Mouse (Mus musculus): ENCODE measurements at regions not wholly inside any gene's neighbourhood (a gene's known extent, or its start where the extent isn't known, plus 50 kb on each side); places are given as distances from the start of the nearest gene placed in this dataset.

- no peak overlapping the region for H3K4me3 ChIP-seq (ENCODE audit: low read depth, low read length)
- H3K9ac ChIP-seq (ENCODE audit: low read depth, poor library complexity, severe bottlenecking), result no peak overlapping the region
- TF ChIP-seq CTCF (IDR thresholded peaks at IDR 0.05; ENCODE audit: low read depth, low read length) (no peak), POLR2A (IDR thresholded peaks at IDR 0.05; ENCODE audit: insufficient read depth, low read length) (no peak), EP300 (IDR thresholded peaks at IDR 0.05; ENCODE audit: insufficient read depth, low read depth, low read length) (no peak)
- H3K27me3 ChIP-seq (ENCODE audit: control insufficient read depth, insufficient read depth, low read length, poor library complexity, severe bottlenecking), result no peaks in the 10 kb centered on the region
- H3K9me3 ChIP-seq (replicated peaks; ENCODE audit: control insufficient read depth, insufficient read depth, low read length, poor library complexity, severe bottlenecking), result no peaks in the 10 kb centered on the region
- H3K36me3 ChIP-seq (ENCODE audit: control insufficient read depth, insufficient read depth, low read length, poor library complexity, severe bottlenecking), result no peaks in the 10 kb centered on the region
- H3K4me1 ChIP-seq (ENCODE audit: control insufficient read depth, insufficient read depth, low read length), result no peaks in the 10 kb centered on the region
- no peak overlapping the region for H3K27ac ChIP-seq (ENCODE audit: insufficient read depth, low read length)
Observed at GRCm38 (mm10) chr17:9841103-9841502, 171.6 kb upstream of the Pabpc6 start.

GRCm38 (mm10) chr17:9839256-9839655, 169.7 kb upstream of the Pabpc6 start:
- Histone ChIP-seq H3K36me3 (ENCODE audit: control insufficient read depth, insufficient read depth, low read length, poor library complexity, severe bottlenecking) (no peaks in the 10 kb centered on the region), H3K27me3 (ENCODE audit: control insufficient read depth, insufficient read depth, low read length, poor library complexity, severe bottlenecking) (no peaks in the 10 kb centered on the region), H3K27ac (ENCODE audit: insufficient read depth, low read length) (no peak overlapping the region), H3K4me1 (ENCODE audit: control insufficient read depth, insufficient read depth, low read length) (no peaks in the 10 kb centered on the region), H3K4me3 (ENCODE audit: low read depth, low read length) (no peak overlapping the region), H3K9me3 (replicated peaks; ENCODE audit: control insufficient read depth, insufficient read depth, low read length, poor library complexity, severe bottlenecking) (no peaks in the 10 kb centered on the region), H3K9ac (ENCODE audit: low read depth, poor library complexity, severe bottlenecking) (no peak overlapping the region)
- TF ChIP-seq CTCF (IDR thresholded peaks at IDR 0.05; ENCODE audit: low read depth, low read length) (no peak), EP300 (IDR thresholded peaks at IDR 0.05; ENCODE audit: insufficient read depth, low read depth, low read length) (no peak)

GRCm38 (mm10) chr17:9836995-9837842, 167.7 kb upstream of the Pabpc6 start:
- no peak for TF ChIP-seq POLR2A (IDR thresholded peaks at IDR 0.05; ENCODE audit: insufficient read depth, low read length)
- no peak for TF ChIP-seq CTCF (IDR thresholded peaks at IDR 0.05; ENCODE audit: low read depth, low read length)
- TF ChIP-seq EP300 (IDR thresholded peaks at IDR 0.05; ENCODE audit: insufficient read depth, low read depth, low read length), result no peak
- Histone ChIP-seq H3K4me3 (ENCODE audit: low read depth, low read length) (no peak overlapping the region), H3K27me3 (ENCODE audit: control insufficient read depth, insufficient read depth, low read length, poor library complexity, severe bottlenecking) (no peaks in the 10 kb centered on the region), H3K9me3 (replicated peaks; ENCODE audit: control insufficient read depth, insufficient read depth, low read length, poor library complexity, severe bottlenecking) (no peaks in the 10 kb centered on the region), H3K9ac (ENCODE audit: low read depth, poor library complexity, severe bottlenecking) (no peak overlapping the region), H3K4me1 (ENCODE audit: control insufficient read depth, insufficient read depth, low read length) (no peaks in the 10 kb centered on the region), H3K36me3 (ENCODE audit: control insufficient read depth, insufficient read depth, low read length, poor library complexity, severe bottlenecking) (no peaks in the 10 kb centered on the region), H3K27ac (ENCODE audit: insufficient read depth, low read length) (no peak overlapping the region)

- Histone ChIP-seq H3K4me3 (ENCODE audit: low read depth, low read length) (no peak overlapping the region), H3K27ac (ENCODE audit: insufficient read depth, low read length) (no peak overlapping the region), H3K4me1 (ENCODE audit: control insufficient read depth, insufficient read depth, low read length) (peaks cover 2% of the 10 kb centered on the region), H3K36me3 (ENCODE audit: control insufficient read depth, insufficient read depth, low read length, poor library complexity, severe bottlenecking) (no peaks in the 10 kb centered on the region), H3K27me3 (ENCODE audit: control insufficient read depth, insufficient read depth, low read length, poor library complexity, severe bottlenecking) (no peaks in the 10 kb centered on the region; the same call in 1 of the 2 replicates), H3K9me3 (replicated peaks; ENCODE audit: control insufficient read depth, insufficient read depth, low read length, poor library complexity, severe bottlenecking) (no peaks in the 10 kb centered on the region), H3K9ac (ENCODE audit: low read depth, poor library complexity, severe bottlenecking) (no peak overlapping the region)
- no peak for TF ChIP-seq EP300 (IDR thresholded peaks at IDR 0.05; ENCODE audit: insufficient read depth, low read depth, low read length)
- TF ChIP-seq POLR2A (IDR thresholded peaks at IDR 0.05; ENCODE audit: insufficient read depth, low read length), result no peak
- no peak for TF ChIP-seq CTCF (IDR thresholded peaks at IDR 0.05; ENCODE audit: low read depth, low read length)
Observed at GRCm38 (mm10) chr17:9829895-9830294, 160.4 kb upstream of the Pabpc6 start.

DNA sequence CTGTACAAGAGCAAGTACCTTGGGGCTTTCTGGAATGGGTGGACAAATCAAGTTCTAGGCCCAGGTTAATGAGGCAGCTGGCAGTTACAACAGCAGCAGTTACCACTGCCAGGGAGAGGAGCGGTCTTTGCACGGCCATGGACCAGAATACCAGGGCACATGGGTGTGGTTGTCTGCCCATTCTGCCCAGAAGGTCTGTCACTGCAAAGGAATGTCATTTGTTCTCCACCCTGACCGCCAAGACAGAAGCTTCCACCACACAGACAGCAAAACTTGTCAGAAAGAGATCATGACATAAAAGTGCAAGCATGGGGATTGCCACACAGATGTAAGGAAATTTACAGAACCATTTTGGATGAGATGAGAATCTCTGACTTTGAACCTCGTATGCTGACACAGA, 151.8 kb upstream of the Pabpc6 start:
- H3K4me1 ChIP-seq (ENCODE audit: control insufficient read depth, insufficient read depth, low read length), result peaks cover 2% of the 10 kb centered on the region
- H3K27me3 ChIP-seq (ENCODE audit: control insufficient read depth, insufficient read depth, low read length, poor library complexity, severe bottlenecking), result no peaks in the 10 kb centered on the region
- H3K27ac ChIP-seq (ENCODE audit: insufficient read depth, low read length), result no peak overlapping the region
- TF ChIP-seq EP300 (IDR thresholded peaks at IDR 0.05; ENCODE audit: insufficient read depth, low read depth, low read length) (no peak), CTCF (IDR thresholded peaks at IDR 0.05; ENCODE audit: low read depth, low read length) (no peak), POLR2A (IDR thresholded peaks at IDR 0.05; ENCODE audit: insufficient read depth, low read length) (no peak)
- H3K36me3 ChIP-seq (ENCODE audit: control insufficient read depth, insufficient read depth, low read length, poor library complexity, severe bottlenecking), result no peaks in the 10 kb centered on the region
- H3K9me3 ChIP-seq (replicated peaks; ENCODE audit: control insufficient read depth, insufficient read depth, low read length, poor library complexity, severe bottlenecking), result peaks cover 2% of the 10 kb centered on the region; the same call in 1 of the 2 replicates
- H3K9ac ChIP-seq (ENCODE audit: low read depth, poor library complexity, severe bottlenecking), result no peak overlapping the region
- no peak overlapping the region for H3K4me3 ChIP-seq (ENCODE audit: low read depth, low read length)

- H3K9me3 ChIP-seq (replicated peaks; ENCODE audit: control insufficient read depth, insufficient read depth, low read length, poor library complexity, severe bottlenecking), result peaks cover 2% of the 10 kb centered on the region; the same call in 1 of the 2 replicates
- no peaks in the 10 kb centered on the region for H3K4me1 ChIP-seq (ENCODE audit: control insufficient read depth, insufficient read depth, low read length)
- no peak overlapping the region for H3K4me3 ChIP-seq (ENCODE audit: low read depth, low read length)
- no peak overlapping the region for H3K27ac ChIP-seq (ENCODE audit: insufficient read depth, low read length)
- H3K36me3 ChIP-seq (ENCODE audit: control insufficient read depth, insufficient read depth, low read length, poor library complexity, severe bottlenecking), result no peaks in the 10 kb centered on the region
- no peak overlapping the region for H3K9ac ChIP-seq (ENCODE audit: low read depth, poor library complexity, severe bottlenecking)
- H3K27me3 ChIP-seq (ENCODE audit: control insufficient read depth, insufficient read depth, low read length, poor library complexity, severe bottlenecking), result no peaks in the 10 kb centered on the region
- TF ChIP-seq POLR2A (IDR thresholded peaks at IDR 0.05; ENCODE audit: insufficient read depth, low read length), result no peak
- no peak for TF ChIP-seq CTCF (IDR thresholded peaks at IDR 0.05; ENCODE audit: low read depth, low read length)
- TF ChIP-seq EP300 (IDR thresholded peaks at IDR 0.05; ENCODE audit: insufficient read depth, low read depth, low read length), result no peak
Observed at GRCm38 (mm10) chr17:9817056-9817455, 147.5 kb upstream of the Pabpc6 start.

All from ES-Bruce4 (cell line).